Mouse (Mus musculus): ENCODE measurements around the gene Fastkd1. TPM values are rescaled to one million over a fixed set of nuclear protein-coding genes. Genes with fewer than 3 reads are reported as not detected.

The Fastkd1 gene
- polyA plus RNA-seq, 1 experiment from 2014 or later, result 9.8 TPM

- Histone ChIP-seq H3K9me3 (ENCODE audit: control insufficient read depth, low read length) (no peaks in the 10 kb centered on the region), H3K27ac (ENCODE audit: low read length) (no peak overlapping the region), H3K9ac (ENCODE audit: low read length) (no peak overlapping the region), H3K4me3 (ENCODE audit: low read length) (peak overlapping the region; percentile 91), H3K4me2 (ENCODE audit: low read depth, low read length) (peak overlapping the region; percentile 71), H3K4me1 (replicated peaks; ENCODE audit: control insufficient read depth, insufficient read depth, low read length) (no peaks in the 10 kb centered on the region), H3K36me3 (ENCODE audit: control insufficient read depth, insufficient read depth, low read length) (no peaks in the 10 kb centered on the region), H3K27me3 (ENCODE audit: control insufficient read depth, insufficient read depth, low read depth, low read length) (no peaks in the 10 kb centered on the region)
- 23% methylated on average over 4 of the region's 4 CpGs for WGBS
- ATAC-seq (ENCODE audit: low read depth), result peak; percentile 18; the same call in 1 of the 2 replicates
Measured at GRCm38 (mm10) chr2:69713626-69714014, 304 bp upstream of the Fastkd1 start.

GRCm38 (mm10) chr2:69712171-69712570 is 1.1 kb downstream of the Fastkd1 start:
- H3K9me3 ChIP-seq (ENCODE audit: control insufficient read depth, low read length), result no peaks in the 10 kb centered on the region
- no peak overlapping the region for H3K4me3 ChIP-seq (ENCODE audit: low read length)
- H3K9ac ChIP-seq (ENCODE audit: low read length), result no peak overlapping the region
- 81% methylated on average over 14 of the region's 14 CpGs for WGBS
- 0 out of 2 replicates have a peak, but pooled peaks cover 2% of the 10 kb centered on the region for H3K36me3 ChIP-seq (ENCODE audit: control insufficient read depth, insufficient read depth, low read length)
- no peaks in the 10 kb centered on the region for H3K27me3 ChIP-seq (ENCODE audit: control insufficient read depth, insufficient read depth, low read depth, low read length)
- H3K27ac ChIP-seq (ENCODE audit: low read length), result no peak overlapping the region
- no peak for ATAC-seq (ENCODE audit: low read depth)
- no peaks in the 10 kb centered on the region for H3K4me1 ChIP-seq (replicated peaks; ENCODE audit: control insufficient read depth, insufficient read depth, low read length)
- H3K4me2 ChIP-seq (ENCODE audit: low read depth, low read length), result no peak overlapping the region

- Histone ChIP-seq H3K9ac (ENCODE audit: low read length) (no peak overlapping the region), H3K27me3 (ENCODE audit: control insufficient read depth, insufficient read depth, low read depth, low read length) (no peaks in the 10 kb centered on the region), H3K4me2 (ENCODE audit: low read depth, low read length) (no peak overlapping the region), H3K4me1 (replicated peaks; ENCODE audit: control insufficient read depth, insufficient read depth, low read length) (no peaks in the 10 kb centered on the region), H3K9me3 (ENCODE audit: control insufficient read depth, low read length) (no peaks in the 10 kb centered on the region), H3K36me3 (ENCODE audit: control insufficient read depth, insufficient read depth, low read length) (peaks cover 10% of the 10 kb centered on the region), H3K27ac (ENCODE audit: low read length) (no peak overlapping the region), H3K4me3 (ENCODE audit: low read length) (no peak overlapping the region)
- ATAC-seq (ENCODE audit: low read depth), result no peak
- WGBS, result 90% methylated on average over 8 of the region's 8 CpGs
Measured at GRCm38 (mm10) chr2:69700446-69700845, 12.9 kb downstream of the Fastkd1 start.

- Histone ChIP-seq H3K4me3 (ENCODE audit: low read length) (no peak overlapping the region), H3K9ac (ENCODE audit: low read length) (no peak overlapping the region), H3K27ac (ENCODE audit: low read length) (no peak overlapping the region), H3K4me2 (ENCODE audit: low read depth, low read length) (no peak overlapping the region), H3K4me1 (replicated peaks; ENCODE audit: control insufficient read depth, insufficient read depth, low read length) (no peaks in the 10 kb centered on the region), H3K36me3 (ENCODE audit: control insufficient read depth, insufficient read depth, low read length) (peaks cover 9% of the 10 kb centered on the region), H3K9me3 (ENCODE audit: control insufficient read depth, low read length) (no peaks in the 10 kb centered on the region), H3K27me3 (ENCODE audit: control insufficient read depth, insufficient read depth, low read depth, low read length) (no peaks in the 10 kb centered on the region)
- no peak for ATAC-seq (ENCODE audit: low read depth)
- 89% methylated on average over 11 of the region's 11 CpGs for WGBS
Measured at GRCm38 (mm10) chr2:69693501-69693900, 19.8 kb downstream of the Fastkd1 start.

- Histone ChIP-seq H3K4me2 (ENCODE audit: low read depth, low read length) (no peak overlapping the region), H3K9me3 (ENCODE audit: control insufficient read depth, low read length) (no peaks in the 10 kb centered on the region), H3K36me3 (ENCODE audit: control insufficient read depth, insufficient read depth, low read length) (peaks cover 9% of the 10 kb centered on the region), H3K27ac (ENCODE audit: low read length) (no peak overlapping the region), H3K27me3 (ENCODE audit: control insufficient read depth, insufficient read depth, low read depth, low read length) (no peaks in the 10 kb centered on the region), H3K9ac (ENCODE audit: low read length) (no peak overlapping the region), H3K4me3 (ENCODE audit: low read length) (no peak overlapping the region), H3K4me1 (replicated peaks; ENCODE audit: control insufficient read depth, insufficient read depth, low read length) (no peaks in the 10 kb centered on the region)
- ATAC-seq (ENCODE audit: low read depth), result no peak; the same call in 1 of the 2 replicates
- WGBS, result 77% methylated on average over 6 of the region's 6 CpGs
Measured at GRCm38 (mm10) chr2:69690843-69691242, 22.5 kb downstream of the Fastkd1 start.

GRCm38 (mm10) chr2:69690214-69690613 is 23.1 kb downstream of the Fastkd1 start:
- H3K27me3 ChIP-seq (ENCODE audit: control insufficient read depth, insufficient read depth, low read depth, low read length), result no peaks in the 10 kb centered on the region
- no peak overlapping the region for H3K27ac ChIP-seq (ENCODE audit: low read length)
- H3K9ac ChIP-seq (ENCODE audit: low read length), result no peak overlapping the region
- H3K4me2 ChIP-seq (ENCODE audit: low read depth, low read length), result no peak overlapping the region
- no peak for ATAC-seq (ENCODE audit: low read depth)
- 95% methylated on average over 3 of the region's 3 CpGs for WGBS
- H3K4me3 ChIP-seq (ENCODE audit: low read length), result no peak overlapping the region
- no peaks in the 10 kb centered on the region for H3K4me1 ChIP-seq (replicated peaks; ENCODE audit: control insufficient read depth, insufficient read depth, low read length)
- peaks cover 9% of the 10 kb centered on the region for H3K36me3 ChIP-seq (ENCODE audit: control insufficient read depth, insufficient read depth, low read length)
- H3K9me3 ChIP-seq (ENCODE audit: control insufficient read depth, low read length), result no peaks in the 10 kb centered on the region

GRCm38 (mm10) chr2:69684488-69684887 is 28.8 kb downstream of the Fastkd1 start:
- 97% methylated on average over 3 of the region's 3 CpGs for WGBS
- Histone ChIP-seq H3K4me1 (replicated peaks; ENCODE audit: control insufficient read depth, insufficient read depth, low read length) (no peaks in the 10 kb centered on the region), H3K36me3 (ENCODE audit: control insufficient read depth, insufficient read depth, low read length) (no peaks in the 10 kb centered on the region; the same call in 1 of the 2 replicates)

GRCm38 (mm10) chr2:69683036-69683805 is 30.1 kb downstream of the Fastkd1 start:
- no peaks in the 10 kb centered on the region for H3K27me3 ChIP-seq (ENCODE audit: control insufficient read depth, insufficient read depth, low read depth, low read length)
- H3K9me3 ChIP-seq (ENCODE audit: control insufficient read depth, low read length), result no peaks in the 10 kb centered on the region
- no peaks in the 10 kb centered on the region for H3K4me1 ChIP-seq (replicated peaks; ENCODE audit: control insufficient read depth, insufficient read depth, low read length)
- H3K36me3 ChIP-seq (ENCODE audit: control insufficient read depth, insufficient read depth, low read length), result no peaks in the 10 kb centered on the region; the same call in 1 of the 2 replicates
- ATAC-seq (ENCODE audit: low read depth), result no peak
- no peak overlapping the region for H3K4me2 ChIP-seq (ENCODE audit: low read depth, low read length)
- no peak overlapping the region for H3K4me3 ChIP-seq (ENCODE audit: low read length)
- WGBS, result 74% methylated on average over 13 of the region's 13 CpGs
- H3K9ac ChIP-seq (ENCODE audit: low read length), result no peak overlapping the region
- H3K27ac ChIP-seq (ENCODE audit: low read length), result no peak overlapping the region

More at GRCm38 (mm10) chr2:69684488-69684887, 28.8 kb downstream of the Fastkd1 start:
- no peak for ATAC-seq (ENCODE audit: low read depth)
- no peak overlapping the region for H3K9ac ChIP-seq (ENCODE audit: low read length)
- no peaks in the 10 kb centered on the region for H3K27me3 ChIP-seq (ENCODE audit: control insufficient read depth, insufficient read depth, low read depth, low read length)
- no peak overlapping the region for H3K4me2 ChIP-seq (ENCODE audit: low read depth, low read length)
- no peaks in the 10 kb centered on the region for H3K9me3 ChIP-seq (ENCODE audit: control insufficient read depth, low read length)
- no peak overlapping the region for H3K4me3 ChIP-seq (ENCODE audit: low read length)
- H3K27ac ChIP-seq (ENCODE audit: low read length), result no peak overlapping the region

GRCm38 (mm10) chr2:69681931-69682330 is 31.4 kb downstream of the Fastkd1 start:
- Histone ChIP-seq H3K27ac (ENCODE audit: low read length) (no peak overlapping the region), H3K4me3 (ENCODE audit: low read length) (no peak overlapping the region), H3K27me3 (ENCODE audit: control insufficient read depth, insufficient read depth, low read depth, low read length) (no peaks in the 10 kb centered on the region), H3K4me1 (replicated peaks; ENCODE audit: control insufficient read depth, insufficient read depth, low read length) (no peaks in the 10 kb centered on the region), H3K9ac (ENCODE audit: low read length) (no peak overlapping the region), H3K9me3 (ENCODE audit: control insufficient read depth, low read length) (no peaks in the 10 kb centered on the region), H3K36me3 (ENCODE audit: control insufficient read depth, insufficient read depth, low read length) (no peaks in the 10 kb centered on the region), H3K4me2 (ENCODE audit: low read depth, low read length) (no peak overlapping the region)
- ATAC-seq (ENCODE audit: low read depth), result no peak
- WGBS, result 81% methylated on average over 4 of the region's 4 CpGs

All from lung, embryonic 16.5 days (tissue).